Mouse (Mus musculus): Measurements from ENCODE around the gene Akap9.

The Akap9 gene

DNA sequence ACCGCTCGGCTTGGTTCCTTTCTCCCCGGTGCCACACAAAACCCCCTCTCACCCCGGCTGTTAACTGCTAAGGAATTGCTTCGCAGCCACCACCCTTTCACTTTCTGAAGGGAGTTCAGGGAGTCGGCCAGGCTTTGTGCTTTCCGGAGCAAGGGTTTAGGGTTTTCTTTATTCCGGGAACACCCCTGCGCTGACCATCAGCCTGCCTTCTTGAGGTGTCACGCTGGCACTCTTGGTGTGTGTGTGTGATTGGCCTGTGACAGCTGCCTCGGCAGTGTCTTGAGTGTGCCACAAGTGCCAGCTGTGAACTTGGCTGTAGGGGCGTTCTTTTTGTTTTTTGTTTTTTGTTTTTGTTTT is 814 bp downstream of the Akap9 start:
- Histone ChIP-seq H3K9me3 (ENCODE audit: low read length) (no peaks in the 10 kb centered on the region), H3K4me3 (replicated peaks; ENCODE audit: low read length) (peak overlapping the region; percentile 85), H3K36me3 (ENCODE audit: insufficient read depth, low read length) (no peaks in the 10 kb centered on the region), H3K27me3 (ENCODE audit: insufficient read depth, low read length) (peaks cover 2% of the 10 kb centered on the region; the same call in 1 of the 2 replicates), H3K4me1 (replicated peaks; ENCODE audit: low read depth, low read length) (peaks cover 34% of the 10 kb centered on the region)
- TF ChIP-seq POU5F1 (IDR thresholded peaks at IDR 0.05; ENCODE audit: borderline replicate concordance, low read length) (no peak), CTCF (conservative IDR thresholded peaks at IDR 0.05; ENCODE audit: low read length) (no peak), NANOG (IDR thresholded peaks at IDR 0.05; ENCODE audit: borderline replicate concordance, low read length) (no peak)

- H3K9me3 ChIP-seq (ENCODE audit: low read length) = no peaks in the 10 kb centered on the region
- H3K4me3 ChIP-seq (replicated peaks; ENCODE audit: low read length) = no peak overlapping the region
- TF ChIP-seq NANOG (IDR thresholded peaks at IDR 0.05; ENCODE audit: borderline replicate concordance, low read length) = no peak
- TF ChIP-seq CTCF (conservative IDR thresholded peaks at IDR 0.05; ENCODE audit: low read length) = no peak
- no peak for TF ChIP-seq POU5F1 (IDR thresholded peaks at IDR 0.05; ENCODE audit: borderline replicate concordance, low read length)
- peaks cover 34% of the 10 kb centered on the region for H3K4me1 ChIP-seq (replicated peaks; ENCODE audit: low read depth, low read length)
- H3K36me3 ChIP-seq (ENCODE audit: insufficient read depth, low read length) = no peaks in the 10 kb centered on the region
- peaks cover 2% of the 10 kb centered on the region; the same call in 1 of the 2 replicates for H3K27me3 ChIP-seq (ENCODE audit: insufficient read depth, low read length)
Measured at GRCm38 (mm10) chr5:3930760-3931159, 2.9 kb downstream of the Akap9 start.

GRCm38 (mm10) chr5:3931636-3932035 is 3.8 kb downstream of the Akap9 start:
- Histone ChIP-seq H3K4me3 (replicated peaks; ENCODE audit: low read length) (no peak overlapping the region), H3K36me3 (ENCODE audit: insufficient read depth, low read length) (no peaks in the 10 kb centered on the region)
- no peak for TF ChIP-seq POU5F1 (IDR thresholded peaks at IDR 0.05; ENCODE audit: borderline replicate concordance, low read length)
- no peak for TF ChIP-seq CTCF (conservative IDR thresholded peaks at IDR 0.05; ENCODE audit: low read length)
- TF ChIP-seq NANOG (IDR thresholded peaks at IDR 0.05; ENCODE audit: borderline replicate concordance, low read length) = no peak

GRCm38 (mm10) chr5:3933551-3933950 is 5.7 kb downstream of the Akap9 start:
- Histone ChIP-seq H3K9me3 (ENCODE audit: low read length) (no peaks in the 10 kb centered on the region), H3K36me3 (ENCODE audit: insufficient read depth, low read length) (no peaks in the 10 kb centered on the region), H3K27me3 (ENCODE audit: insufficient read depth, low read length) (peaks cover 2% of the 10 kb centered on the region; the same call in 1 of the 2 replicates), H3K4me3 (replicated peaks; ENCODE audit: low read length) (no peak overlapping the region), H3K4me1 (replicated peaks; ENCODE audit: low read depth, low read length) (peaks cover 29% of the 10 kb centered on the region)
- TF ChIP-seq POU5F1 (IDR thresholded peaks at IDR 0.05; ENCODE audit: borderline replicate concordance, low read length) (no peak), CTCF (conservative IDR thresholded peaks at IDR 0.05; ENCODE audit: low read length) (no peak), NANOG (IDR thresholded peaks at IDR 0.05; ENCODE audit: borderline replicate concordance, low read length) (no peak)

More at GRCm38 (mm10) chr5:3931636-3932035, 3.8 kb downstream of the Akap9 start:
- H3K9me3 ChIP-seq (ENCODE audit: low read length) = no peaks in the 10 kb centered on the region
- H3K4me1 ChIP-seq (replicated peaks; ENCODE audit: low read depth, low read length) = peaks cover 30% of the 10 kb centered on the region
- H3K27me3 ChIP-seq (ENCODE audit: insufficient read depth, low read length) = peaks cover 2% of the 10 kb centered on the region; the same call in 1 of the 2 replicates

- Histone ChIP-seq H3K4me3 (replicated peaks; ENCODE audit: low read length) (no peak overlapping the region), H3K27me3 (ENCODE audit: insufficient read depth, low read length) (peaks cover under 1% of the 10 kb centered on the region; the same call in 1 of the 2 replicates), H3K4me1 (replicated peaks; ENCODE audit: low read depth, low read length) (peaks cover 22% of the 10 kb centered on the region), H3K36me3 (ENCODE audit: insufficient read depth, low read length) (no peaks in the 10 kb centered on the region), H3K9me3 (ENCODE audit: low read length) (no peaks in the 10 kb centered on the region)
- TF ChIP-seq POU5F1 (IDR thresholded peaks at IDR 0.05; ENCODE audit: borderline replicate concordance, low read length) (no peak), CTCF (conservative IDR thresholded peaks at IDR 0.05; ENCODE audit: low read length) (no peak), NANOG (IDR thresholded peaks at IDR 0.05; ENCODE audit: borderline replicate concordance, low read length) (no peak)
Measured at GRCm38 (mm10) chr5:3935266-3935665, 7.4 kb downstream of the Akap9 start.

DNA sequence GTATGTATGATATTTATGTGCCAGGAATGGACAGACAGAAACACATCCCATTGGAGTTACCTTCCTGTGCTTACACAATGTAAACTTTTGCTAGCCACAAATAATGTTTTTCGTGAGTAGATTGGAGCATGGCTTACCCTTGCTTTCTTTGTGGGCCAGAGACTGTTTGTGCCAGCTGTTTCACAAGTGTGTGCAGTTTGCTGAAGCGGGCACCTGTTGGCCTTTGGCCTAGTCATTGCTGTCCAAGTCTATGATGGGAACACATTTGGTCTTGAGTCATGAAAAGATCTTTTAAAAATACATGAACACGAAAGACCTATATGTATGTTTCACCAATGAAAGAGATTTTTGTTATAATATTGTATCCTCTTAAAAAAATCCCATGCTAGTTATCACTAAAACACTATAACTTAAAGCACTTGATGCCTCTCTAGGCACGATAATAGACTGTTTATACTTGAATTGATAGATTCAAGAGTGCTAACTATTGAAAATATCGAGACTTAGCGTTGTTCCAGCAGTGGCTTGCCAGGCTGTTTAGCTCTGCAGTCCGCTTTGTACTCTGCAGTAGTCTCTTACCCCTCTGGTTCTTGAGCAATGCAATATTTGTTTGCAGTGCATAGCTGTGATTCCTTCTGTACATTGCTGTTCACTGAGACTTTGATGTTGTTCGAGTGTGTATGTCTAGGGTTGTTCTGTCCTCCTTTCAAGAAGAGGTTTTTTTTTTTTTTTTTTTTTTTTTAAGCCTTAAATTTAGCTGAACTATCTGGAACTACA is 8.1 kb downstream of the Akap9 start:
- H3K4me1 ChIP-seq (replicated peaks; ENCODE audit: low read depth, low read length) = peaks cover 22% of the 10 kb centered on the region
- no peak for TF ChIP-seq NANOG (IDR thresholded peaks at IDR 0.05; ENCODE audit: borderline replicate concordance, low read length)
- no peak for TF ChIP-seq POU5F1 (IDR thresholded peaks at IDR 0.05; ENCODE audit: borderline replicate concordance, low read length)
- no peak for TF ChIP-seq CTCF (conservative IDR thresholded peaks at IDR 0.05; ENCODE audit: low read length)

DNA sequence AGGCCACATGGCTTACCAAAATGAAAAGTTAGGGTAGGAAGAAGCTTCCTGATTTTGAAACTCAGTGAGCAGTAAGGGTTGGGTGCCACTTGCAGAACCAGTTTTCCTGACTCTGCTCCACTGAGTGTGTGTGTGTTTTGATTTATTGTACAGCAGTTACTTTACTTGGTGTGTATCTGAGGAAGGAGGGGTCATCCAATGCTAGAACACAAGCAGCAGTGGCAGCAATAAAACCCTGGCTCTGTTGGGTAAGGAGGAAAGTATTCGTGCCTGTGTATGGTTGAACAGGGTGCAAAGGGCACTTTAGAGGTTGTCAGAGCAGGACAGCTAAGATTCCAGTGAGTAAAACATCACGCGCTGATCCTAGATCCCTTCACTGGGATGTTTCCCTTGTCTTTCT is 11.1 kb downstream of the Akap9 start:
- Histone ChIP-seq H3K36me3 (ENCODE audit: insufficient read depth, low read length) (no peaks in the 10 kb centered on the region), H3K4me3 (replicated peaks; ENCODE audit: low read length) (no peak overlapping the region), H3K4me1 (replicated peaks; ENCODE audit: low read depth, low read length) (peaks cover 38% of the 10 kb centered on the region), H3K9me3 (ENCODE audit: low read length) (no peaks in the 10 kb centered on the region), H3K27me3 (ENCODE audit: insufficient read depth, low read length) (no peaks in the 10 kb centered on the region)
- TF ChIP-seq POU5F1 (IDR thresholded peaks at IDR 0.05; ENCODE audit: borderline replicate concordance, low read length) (no peak), CTCF (conservative IDR thresholded peaks at IDR 0.05; ENCODE audit: low read length) (no peak), NANOG (IDR thresholded peaks at IDR 0.05; ENCODE audit: borderline replicate concordance, low read length) (no peak)

More for the DNA sequence above, 8.1 kb downstream of the Akap9 start:
- Histone ChIP-seq H3K27me3 (ENCODE audit: insufficient read depth, low read length) (no peaks in the 10 kb centered on the region), H3K36me3 (ENCODE audit: insufficient read depth, low read length) (no peaks in the 10 kb centered on the region), H3K4me3 (replicated peaks; ENCODE audit: low read length) (no peak overlapping the region), H3K9me3 (ENCODE audit: low read length) (no peaks in the 10 kb centered on the region)

- no peaks in the 10 kb centered on the region for H3K36me3 ChIP-seq (ENCODE audit: insufficient read depth, low read length)
- TF ChIP-seq POU5F1 (IDR thresholded peaks at IDR 0.05; ENCODE audit: borderline replicate concordance, low read length) (no peak), NANOG (IDR thresholded peaks at IDR 0.05; ENCODE audit: borderline replicate concordance, low read length) (no peak), CTCF (conservative IDR thresholded peaks at IDR 0.05; ENCODE audit: low read length) (no peak)
- H3K9me3 ChIP-seq (ENCODE audit: low read length) = no peaks in the 10 kb centered on the region
- H3K4me3 ChIP-seq (replicated peaks; ENCODE audit: low read length) = no peak overlapping the region
- no peaks in the 10 kb centered on the region for H3K27me3 ChIP-seq (ENCODE audit: insufficient read depth, low read length)
- H3K4me1 ChIP-seq (replicated peaks; ENCODE audit: low read depth, low read length) = peaks cover 42% of the 10 kb centered on the region
Measured at GRCm38 (mm10) chr5:3939335-3939734, 11.5 kb downstream of the Akap9 start.

All from E14TG2a.4 (cell line).